Mouse (Mus musculus): Measurements from ENCODE around the gene Pelp1. TPM values are rescaled to one million over a fixed set of nuclear protein-coding genes. Genes with fewer than 3 reads are reported as not detected.

Pelp1 gene
- polyA plus RNA-seq (2012; rRNA removed), result 13.3 and 14.7 TPM in 2 replicates

GRCm38 (mm10) chr11:70409594-70410296, at the start of gene Pelp1:
Gene Pelp1 (minus strand): TSS chr11:70410031.

GRCm38 (mm10) chr11:70458688-70459600, 49.1 kb upstream of the Pelp1 start, which contains the start of gene Zmynd15:
Gene Zmynd15 (plus strand): TSS chr11:70459433.

GRCm38 (mm10) chr11:70451797-70452498, 42.1 kb upstream of the Pelp1 start, which contains the start of gene Med11:
Gene Med11 (plus strand): TSS chr11:70451919.

GRCm38 (mm10) chr11:70432048-70432894, 22.4 kb upstream of the Pelp1 start, which contains the start of gene Arrb2:
Gene Arrb2 (plus strand): TSS chr11:70432635.

GRCm38 (mm10) chr11:70351868-70352267, 58.0 kb downstream of the Pelp1 start, which contains the start of gene Alox15:
Gene Alox15 (minus strand): TSS chr11:70352031.

Other genes starting within 250 kb of the Pelp1 start
- gene Slc16a11, start 197.3 kb downstream of the Pelp1 start, polyA plus RNA-seq (2012; rRNA removed), result 19.0 and 22.8 TPM in 2 replicates
- 7.2 and 11.0 TPM in 2 replicates for gene Slc16a13, start 189.0 kb downstream of the Pelp1 start, polyA plus RNA-seq (2012; rRNA removed)
- 2.0 and 2.7 TPM in 2 replicates for gene Bcl6b, start 180.2 kb downstream of the Pelp1 start, polyA plus RNA-seq (2012; rRNA removed)
- gene 0610010K14Rik, start 172.1 kb downstream of the Pelp1 start, polyA plus RNA-seq (2012; rRNA removed), result 45.7 and 58.9 TPM in 2 replicates
- gene Gm21988, start 170.2 kb downstream of the Pelp1 start, polyA plus RNA-seq (2012; rRNA removed), result 5.9 and 6.5 TPM in 2 replicates
- 146 and 189 TPM in 2 replicates for gene Rnasek, start 170.2 kb downstream of the Pelp1 start, polyA plus RNA-seq (2012; rRNA removed)
- 1.2 and 1.7 TPM in 2 replicates for gene Alox12, start 154.7 kb downstream of the Pelp1 start, polyA plus RNA-seq (2012; rRNA removed)
- 0.09 and 0.10 TPM in 2 replicates for gene Alox12e, start 87.4 kb downstream of the Pelp1 start, polyA plus RNA-seq (2012; rRNA removed)
- gene Alox15, start 58.0 kb downstream of the Pelp1 start, polyA plus RNA-seq (2012; rRNA removed), result 2.3 and 3.8 TPM in 2 replicates
- 22.9 and 26.3 TPM in 2 replicates for gene Arrb2, start 22.6 kb upstream of the Pelp1 start, polyA plus RNA-seq (2012; rRNA removed)
- gene Med11, start 41.9 kb upstream of the Pelp1 start, polyA plus RNA-seq (2012; rRNA removed), result 18.3 TPM in 2 replicates
- 4.1 and 4.6 TPM in 2 replicates for gene Zmynd15, start 49.4 kb upstream of the Pelp1 start, polyA plus RNA-seq (2012; rRNA removed)
- gene Cxcl16, start 50.0 kb upstream of the Pelp1 start, polyA plus RNA-seq (2012; rRNA removed), result 21.9 and 24.0 TPM in 2 replicates
- gene Tm4sf5, start 95.2 kb upstream of the Pelp1 start, polyA plus RNA-seq (2012; rRNA removed), result 2.4 and 3.2 TPM in 2 replicates
- gene Vmo1, start 104.6 kb upstream of the Pelp1 start, polyA plus RNA-seq (2012; rRNA removed), result not detected in 2 replicates
- gene Gltpd2, start 109.2 kb upstream of the Pelp1 start, polyA plus RNA-seq (2012; rRNA removed), result 0.16 TPM in 1 of 2 replicates, not detected in the other
- 192 and 239 TPM in 2 replicates for gene Psmb6, start 115.3 kb upstream of the Pelp1 start, polyA plus RNA-seq (2012; rRNA removed)
- not detected in 2 replicates for gene Gm40193, start 122.9 kb upstream of the Pelp1 start, polyA plus RNA-seq (2012; rRNA removed)
- gene Pld2, start 130.0 kb upstream of the Pelp1 start, polyA plus RNA-seq (2012; rRNA removed), result 9.8 and 10.3 TPM in 2 replicates
- gene Mink1, start 152.8 kb upstream of the Pelp1 start, polyA plus RNA-seq (2012; rRNA removed), result 104 and 119 TPM in 2 replicates
- gene 4930544D05Rik, start 205.8 kb upstream of the Pelp1 start, polyA plus RNA-seq (2012; rRNA removed), result not detected in 2 replicates
- 0.21 TPM in 1 of 2 replicates, not detected in the other for gene Chrne, start 209.2 kb upstream of the Pelp1 start, polyA plus RNA-seq (2012; rRNA removed)
- gene Gp1ba, start 229.1 kb upstream of the Pelp1 start, polyA plus RNA-seq (2012; rRNA removed), result not detected in 2 replicates
- gene Rnf167, start 237.2 kb upstream of the Pelp1 start, polyA plus RNA-seq (2012; rRNA removed), result 81.7 and 112 TPM in 2 replicates
- gene Slc25a11, start 237.4 kb upstream of the Pelp1 start, polyA plus RNA-seq (2012; rRNA removed), result 129 and 132 TPM in 2 replicates
- gene Pfn1, start 244.6 kb upstream of the Pelp1 start, polyA plus RNA-seq (2012; rRNA removed), result 2,946 and 3,327 TPM in 2 replicates
- gene Eno3, start 247.2 kb upstream of the Pelp1 start, polyA plus RNA-seq (2012; rRNA removed), result 120 and 156 TPM in 2 replicates